19 mouse cellular contexts compared by ENCODE assay signal in the genomic region with DNA sequence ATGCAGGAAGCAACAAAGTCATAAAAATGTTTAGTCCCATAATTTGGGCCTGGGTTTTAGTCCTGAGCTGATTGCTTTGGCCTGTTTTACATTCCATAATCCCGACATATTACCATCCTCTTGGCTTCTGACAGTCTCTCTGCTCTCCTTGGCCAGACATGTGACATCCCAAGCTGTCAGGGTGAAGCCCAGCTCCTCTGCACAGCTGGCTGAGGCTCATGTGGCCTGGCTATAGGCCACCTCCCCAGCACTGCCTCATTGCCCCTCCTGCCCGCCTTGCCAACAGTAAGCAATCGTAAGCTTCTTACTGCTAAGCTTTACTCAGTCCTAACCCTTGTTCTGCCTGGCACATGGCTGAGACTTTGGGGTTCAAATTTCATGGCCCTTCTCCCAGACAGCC.
DNase-seq lines count a peak whose midpoint lies in the region; ATAC-seq and TF ChIP-seq lines count a peak whose summit lies in the region.
"Had no signal": no experiment of that assay in that cellular context is flagged by ENCODE, and none has a peak within 500 bp of the region (broad histone marks: within the 10 kb centered on the region; RNA-seq: fewer than 3 reads in every experiment).

No protein-coding gene starts in this region.

- DNase-seq in heart, adult 2 months = peak in 1 of 2 experiments; percentile 60
- DNase-seq in kidney, adult 2 months = peak; percentile 41
- no peak for DNase-seq in kidney, postnatal 4 days
- DNase-seq in midbrain, embryonic 11.5 days (ENCODE audit: low spot score, missing footprints) = no peak
- no peak for DNase-seq in forebrain, embryonic 11.5 days (ENCODE audit: low spot score)
- DNase-seq: adrenal gland, postnatal 14 days; liver, postnatal 0 days; thymus, adult 2 months had no signal

- no peak for TF ChIP-seq CTCF in heart, adult 2 months (IDR thresholded peaks at IDR 0.05)
- TF ChIP-seq CTCF in kidney, adult 2 months (conservative IDR thresholded peaks at IDR 0.05; ENCODE audit: insufficient read depth, insufficient read length, low read depth, low read length) = no peak
- no peak for TF ChIP-seq CTCF in embryonic fibroblast, embryonic 13.5 days (IDR thresholded peaks at IDR 0.05; ENCODE audit: borderline replicate concordance, insufficient read depth, low read length)

- H3K4me2 ChIP-seq in heart, embryonic 11.5 days = no peak overlapping the region
- H3K4me2 ChIP-seq in midbrain, embryonic 16.5 days (ENCODE audit: low read length) = no peak overlapping the region
- H3K4me2 ChIP-seq in midbrain, embryonic 11.5 days = no peak overlapping the region
- no peak overlapping the region for H3K4me2 ChIP-seq in forebrain, embryonic 11.5 days (ENCODE audit: low read depth, low read length, severe bottlenecking)
- H3K4me2 ChIP-seq: embryonic facial prominence, embryonic 12.5 days; forebrain, embryonic 12.5 days; limb, embryonic 12.5 days; midbrain, embryonic 15.5 days; neural tube, embryonic 15.5 days had no signal

- TF ChIP-seq EP300 in heart, adult 2 months (IDR thresholded peaks at IDR 0.05; ENCODE audit: insufficient read depth, low read depth, low read length) = 0 out of 2 replicates have a peak, but pooled peaks have one; percentile 15

- H3K79me2 ChIP-seq in heart, adult 2 months (replicated peaks; ENCODE audit: control insufficient read depth, insufficient read depth, low read length) = no peaks in the 10 kb centered on the region; the same call in 1 of the 2 replicates

- TF ChIP-seq POLR2A in heart, adult 2 months (IDR thresholded peaks at IDR 0.05; ENCODE audit: insufficient read depth, low read depth, low read length) = no peak
- TF ChIP-seq POLR2A in kidney, adult 2 months (IDR thresholded peaks at IDR 0.05; ENCODE audit: low read depth, low read length) = no peak
- TF ChIP-seq POLR2A in embryonic fibroblast, embryonic 13.5 days (IDR thresholded peaks at IDR 0.05; ENCODE audit: low read depth, low read length) = no peak

- H3K27me3 ChIP-seq in heart, adult 2 months (ENCODE audit: control insufficient read depth, insufficient read depth, low read length) = no peaks in the 10 kb centered on the region
- H3K27me3 ChIP-seq in heart, embryonic 11.5 days (ENCODE audit: control insufficient read depth, insufficient read depth, low read length) = no peaks in the 10 kb centered on the region
- H3K27me3 ChIP-seq in kidney, adult 2 months (replicated peaks; ENCODE audit: control insufficient read depth, insufficient read depth, low read length) = no peaks in the 10 kb centered on the region
- H3K27me3 ChIP-seq in midbrain, embryonic 16.5 days (ENCODE audit: control insufficient read depth, insufficient read depth, low read depth, low read length) = no peaks in the 10 kb centered on the region
- H3K27me3 ChIP-seq in midbrain, embryonic 11.5 days (ENCODE audit: control insufficient read depth, insufficient read depth, low read length) = no peaks in the 10 kb centered on the region
- no peaks in the 10 kb centered on the region for H3K27me3 ChIP-seq in forebrain, embryonic 11.5 days (ENCODE audit: control insufficient read depth, insufficient read depth, low read length)
- H3K27me3 ChIP-seq: embryonic facial prominence, embryonic 12.5 days; forebrain, embryonic 12.5 days; limb, embryonic 12.5 days; midbrain, embryonic 15.5 days; neural tube, embryonic 15.5 days had no signal

- no peak for ATAC-seq in heart, embryonic 11.5 days (replicated peaks; ENCODE audit: insufficient number of reproducible peaks, low FRiP score, low TSS enrichment)
- ATAC-seq in midbrain, embryonic 16.5 days = no peak
- no peak for ATAC-seq in midbrain, embryonic 11.5 days (ENCODE audit: low FRiP score)
- ATAC-seq in forebrain, embryonic 11.5 days (replicated peaks; ENCODE audit: low FRiP score) = no peak
- ATAC-seq: inflammation-experienced regulatory T-cells, adult 6 months; liver, postnatal 0 days; midbrain, embryonic 15.5 days had no signal

- peaks cover 30% of the 10 kb centered on the region for H3K4me1 ChIP-seq in heart, adult 2 months (ENCODE audit: control insufficient read depth, insufficient read depth, low read length)
- peaks cover 21% of the 10 kb centered on the region for H3K4me1 ChIP-seq in heart, embryonic 11.5 days (ENCODE audit: control insufficient read depth, insufficient read depth, low read length)
- peaks cover 54% of the 10 kb centered on the region for H3K4me1 ChIP-seq in kidney, adult 2 months (ENCODE audit: control insufficient read depth, insufficient read depth, low read length)
- H3K4me1 ChIP-seq in midbrain, embryonic 16.5 days (ENCODE audit: control insufficient read depth, insufficient read depth, low read length) = peaks cover 29% of the 10 kb centered on the region
- peaks cover 18% of the 10 kb centered on the region for H3K4me1 ChIP-seq in midbrain, embryonic 11.5 days (ENCODE audit: control insufficient read depth, insufficient read depth, low read length)
- H3K4me1 ChIP-seq in embryonic fibroblast, embryonic 13.5 days (ENCODE audit: control insufficient read depth, insufficient read depth, low read length) = 0 out of 2 replicates have a peak, but pooled peaks cover 11% of the 10 kb centered on the region
- H3K4me1 ChIP-seq in forebrain, embryonic 11.5 days (replicated peaks; ENCODE audit: control insufficient read depth, insufficient read depth, low read length) = peaks cover 13% of the 10 kb centered on the region

- intact Hi-C loops in heart, adult 2 months (cut with DNase I) = no loop called here

- H3K9me3 ChIP-seq in heart, embryonic 11.5 days (replicated peaks; ENCODE audit: control insufficient read depth, low read length) = no peaks in the 10 kb centered on the region
- no peaks in the 10 kb centered on the region for H3K9me3 ChIP-seq in midbrain, embryonic 16.5 days (replicated peaks; ENCODE audit: control insufficient read depth, low read length, poor library complexity, severe bottlenecking)
- no peaks in the 10 kb centered on the region for H3K9me3 ChIP-seq in midbrain, embryonic 11.5 days (ENCODE audit: control insufficient read depth, low read length)
- H3K9me3 ChIP-seq in forebrain, embryonic 11.5 days (ENCODE audit: control insufficient read depth, low read length) = no peaks in the 10 kb centered on the region
- H3K9me3 ChIP-seq: embryonic facial prominence, embryonic 12.5 days; forebrain, embryonic 12.5 days; G1E; limb, embryonic 12.5 days; midbrain, embryonic 15.5 days; neural tube, embryonic 15.5 days had no signal

- H3K9ac ChIP-seq in heart, adult 2 months (ENCODE audit: low read depth, low read length) = no peak overlapping the region
- H3K9ac ChIP-seq in heart, embryonic 11.5 days (ENCODE audit: low read depth, low read length) = no peak overlapping the region
- H3K9ac ChIP-seq in midbrain, embryonic 16.5 days (ENCODE audit: low read depth, low read length) = no peak overlapping the region
- H3K9ac ChIP-seq in midbrain, embryonic 11.5 days (ENCODE audit: low read length) = no peak overlapping the region
- H3K9ac ChIP-seq in forebrain, embryonic 11.5 days (ENCODE audit: low read length) = no peak overlapping the region
- H3K9ac ChIP-seq: embryonic facial prominence, embryonic 12.5 days; forebrain, embryonic 12.5 days; limb, embryonic 12.5 days; liver, postnatal 0 days; midbrain, embryonic 15.5 days; neural tube, embryonic 15.5 days had no signal

- 57% methylated on average over 3 of the region's 3 CpGs for WGBS in heart, adult 2 months
- 84% methylated on average over 3 of the region's 3 CpGs for WGBS in heart, embryonic 11.5 days (ENCODE audit: insufficient replicate concordance)
- 43% methylated on average over 3 of the region's 3 CpGs for WGBS in kidney, adult 2 months
- 79% methylated on average over 3 of the region's 3 CpGs for WGBS in midbrain, embryonic 16.5 days
- WGBS in midbrain, embryonic 11.5 days = 83% methylated on average over 3 of the region's 3 CpGs
- 86% methylated on average over 3 of the region's 3 CpGs for WGBS in forebrain, embryonic 11.5 days

- H3K36me3 ChIP-seq in heart, adult 2 months (ENCODE audit: control insufficient read depth, insufficient read depth, low read length) = peaks cover 9% of the 10 kb centered on the region; the same call in 1 of the 2 replicates
- no peaks in the 10 kb centered on the region for H3K36me3 ChIP-seq in heart, embryonic 11.5 days (ENCODE audit: control insufficient read depth, insufficient read depth, low read length)
- H3K36me3 ChIP-seq in kidney, adult 2 months (ENCODE audit: control insufficient read depth, insufficient read depth, low read length) = no peaks in the 10 kb centered on the region
- no peaks in the 10 kb centered on the region for H3K36me3 ChIP-seq in midbrain, embryonic 16.5 days (ENCODE audit: control insufficient read depth, insufficient read depth, low read length)
- H3K36me3 ChIP-seq in midbrain, embryonic 11.5 days (ENCODE audit: control insufficient read depth, insufficient read depth, low read length) = no peaks in the 10 kb centered on the region
- no peaks in the 10 kb centered on the region for H3K36me3 ChIP-seq in forebrain, embryonic 11.5 days (ENCODE audit: control insufficient read depth, insufficient read depth, low read length)
- H3K36me3 ChIP-seq: embryonic facial prominence, embryonic 12.5 days; forebrain, embryonic 12.5 days; limb, embryonic 12.5 days; midbrain, embryonic 15.5 days; neural tube, embryonic 15.5 days had no signal

- H3K27ac ChIP-seq in heart, adult 2 months = peak overlapping the region; percentile 24
- no peak overlapping the region for H3K27ac ChIP-seq in heart, embryonic 11.5 days (ENCODE audit: low read depth, low read length)
- H3K27ac ChIP-seq in kidney, adult 2 months (ENCODE audit: insufficient read depth, low read depth, low read length) = no peak overlapping the region
- 0 out of 2 replicates have a peak overlapping the region, but pooled peaks have one; percentile 25 for H3K27ac ChIP-seq in midbrain, embryonic 16.5 days (ENCODE audit: low read length)
- H3K27ac ChIP-seq in midbrain, embryonic 11.5 days (ENCODE audit: low read depth, low read length) = no peak overlapping the region
- H3K27ac ChIP-seq in embryonic fibroblast, embryonic 13.5 days (ENCODE audit: insufficient read depth, low read length) = peak overlapping the region; percentile 35; the same call in 1 of the 2 replicates
- H3K27ac ChIP-seq in forebrain, embryonic 11.5 days (ENCODE audit: low read depth, low read length) = no peak overlapping the region
- H3K27ac ChIP-seq: embryonic facial prominence, embryonic 12.5 days; forebrain, embryonic 12.5 days; kidney, postnatal 0 days; limb, embryonic 12.5 days; midbrain, embryonic 15.5 days; neural tube, embryonic 15.5 days had no signal

- H3K4me3 ChIP-seq in heart, adult 2 months = no peak overlapping the region
- H3K4me3 ChIP-seq in heart, embryonic 11.5 days (ENCODE audit: low read depth, low read length) = no peak overlapping the region
- H3K4me3 ChIP-seq in kidney, adult 2 months (ENCODE audit: insufficient read depth, low read depth, low read length) = no peak overlapping the region
- H3K4me3 ChIP-seq in midbrain, embryonic 16.5 days (ENCODE audit: low read depth, low read length) = no peak overlapping the region
- no peak overlapping the region for H3K4me3 ChIP-seq in midbrain, embryonic 11.5 days (ENCODE audit: low read depth, low read length)
- no peak overlapping the region for H3K4me3 ChIP-seq in embryonic fibroblast, embryonic 13.5 days (ENCODE audit: insufficient read depth, low read length)
- H3K4me3 ChIP-seq in forebrain, embryonic 11.5 days (ENCODE audit: low read depth, low read length) = no peak overlapping the region
- H3K4me3 ChIP-seq: embryonic facial prominence, embryonic 12.5 days; forebrain, embryonic 12.5 days; limb, embryonic 12.5 days; midbrain, embryonic 15.5 days; neural tube, embryonic 15.5 days had no signal

Comparison
In these comparisons a context has a peak if more than half of its experiments do, and no peak if none do; other contexts are left out.
1. H3K27ac ChIP-seq: peak in heart, adult 2 months (single experiment), midbrain, embryonic 16.5 days (single experiment) and embryonic fibroblast, embryonic 13.5 days (single experiment); none in heart, embryonic 11.5 days (single experiment), kidney, adult 2 months (single experiment), midbrain, embryonic 11.5 days (single experiment) and forebrain, embryonic 11.5 days (single experiment).